Mouse (Mus musculus) heart, postnatal 0 days (tissue): ENCODE results near the gene Lrit3.

Experiments
- CTCF ChIP-seq: IDR thresholded peaks from 2 replicates; pipeline ENCODE4 v1.5.1; 2016; ENCODE audit warnings: antibody characterized with exemption, control low read depth, low read depth
- EP300 ChIP-seq: IDR thresholded peaks from 2 replicates; pipeline ENCODE4 v1.6.1; 2016; ENCODE audit warnings: antibody characterized with exemption, low read depth

- TF ChIP-seq CTCF (no peak), EP300 (no peak)
Measured at GRCm38 (mm10) chr3:129799011-129799410, 4.8 kb downstream of the Lrit3 start.
